Mouse (Mus musculus) olfactory bulb, adult 2 months (tissue): ENCODE results near the gene Slc7a15. TPM values are rescaled to one million over a fixed set of nuclear protein-coding genes. Genes with fewer than 3 reads are reported as not detected.

Experiments used
- H3K27ac ChIP-seq: fragments of 200-500 bp; 2 replicates; pipeline ENCODE4 v1.5.1; 2012; ENCODE audit warnings: low read depth, low read length; ENCODE audit not compliant: insufficient read depth
- H3K4me1 ChIP-seq: fragments of 200-500 bp; 2 replicates; pipeline ENCODE4 v1.6.1; 2012; ENCODE audit warnings: low read length; ENCODE audit not compliant: control insufficient read depth, insufficient read depth
- H3K4me3 ChIP-seq: fragments of 200-500 bp; 2 replicates; pipeline ENCODE4 v1.5.1; 2012; ENCODE audit warnings: mild to moderate bottlenecking, low read depth, low read length, moderate library complexity; ENCODE audit not compliant: insufficient read depth
- CTCF ChIP-seq: fragments of 200-500 bp; IDR thresholded peaks from 2 replicates; pipeline ENCODE4 v1.5.1; 2012; ENCODE audit warnings: low read depth, mild to moderate bottlenecking, low read length, moderate library complexity; ENCODE audit not compliant: insufficient read depth
- POLR2A ChIP-seq: fragments of 200-500 bp; IDR thresholded peaks from 2 replicates; pipeline ENCODE4 v1.6.1; 2012; ENCODE audit warnings: mild to moderate bottlenecking, low read depth, low read length, moderate library complexity; ENCODE audit not compliant: insufficient read depth
- WGBS: fragments of 180-500 bp; shearing (Covaris S2); methylation state at CpG from one replicate; pipeline ENCODE4 v1.1.7; 2018; 5-methylcytosine and 5-hydroxymethylcytosine counted together
- polyA plus RNA-seq: library from polyadenylated mRNA; stranded (reverse); fragments of >200 nt; gene quantifications from 2 replicates; pipeline ENCODE4 v1.2.4, GENCODE M21; 2012; ENCODE audit warnings: low replicate concordance; ENCODE audit not compliant: missing spikeins, insufficient read depth, insufficient read length

Gene Slc7a15
- polyA plus RNA-seq, 1 experiment: not detected

- 89% methylated on average over 7 of the region's 7 CpGs for WGBS
- no peaks in the 10 kb centered on the region for H3K4me1 ChIP-seq
- TF ChIP-seq CTCF: no peak
- no peak for TF ChIP-seq POLR2A
- H3K4me3 ChIP-seq: no peak overlapping the region
- no peak overlapping the region for H3K27ac ChIP-seq
These were observed 63.3 kb downstream of the Slc7a15 start for GRCm38 (mm10) chr12:8535596-8535995.

GRCm38 (mm10) chr12:8534915-8535314, 64.0 kb downstream of the Slc7a15 start:
- WGBS: 82% methylated on average over 1 of the region's 1 CpGs
- H3K4me3 ChIP-seq: no peak overlapping the region
- TF ChIP-seq POLR2A: no peak
- TF ChIP-seq CTCF: no peak
- no peaks in the 10 kb centered on the region for H3K4me1 ChIP-seq
- H3K27ac ChIP-seq: no peak overlapping the region

GRCm38 (mm10) chr12:8527770-8528169, 71.1 kb downstream of the Slc7a15 start:
- no peaks in the 10 kb centered on the region for H3K4me1 ChIP-seq
- no peak for TF ChIP-seq CTCF
- TF ChIP-seq POLR2A: no peak
- H3K27ac ChIP-seq: no peak overlapping the region
- whole genome bisulfite sequencing: 84% methylated on average over 5 of the region's 5 CpGs
- H3K4me3 ChIP-seq: no peak overlapping the region

- Histone ChIP-seq H3K27ac (no peak overlapping the region), H3K4me3 (no peak overlapping the region), H3K4me1 (no peaks in the 10 kb centered on the region)
- no peak for TF ChIP-seq CTCF
- TF ChIP-seq POLR2A: no peak
- 80% methylated on average over 1 of the region's 1 CpGs for WGBS
These were observed 71.7 kb downstream of the Slc7a15 start for GRCm38 (mm10) chr12:8527175-8527574.

GRCm38 (mm10) chr12:8524062-8524461, 74.8 kb downstream of the Slc7a15 start:
- H3K4me1 ChIP-seq: peaks cover 3% of the 10 kb centered on the region
- no peak for TF ChIP-seq POLR2A
- no peak for TF ChIP-seq CTCF
- no peak overlapping the region for H3K27ac ChIP-seq
- WGBS: 67% methylated on average over 5 of the region's 5 CpGs
- H3K4me3 ChIP-seq: no peak overlapping the region

- Histone ChIP-seq H3K4me1 (peaks cover 3% of the 10 kb centered on the region), H3K27ac (no peak overlapping the region), H3K4me3 (no peak overlapping the region)
- WGBS: 56% methylated on average over 2 of the region's 2 CpGs
- TF ChIP-seq CTCF: no peak
- no peak for TF ChIP-seq POLR2A
These were observed 76.2 kb downstream of the Slc7a15 start for GRCm38 (mm10) chr12:8522711-8523110.

GRCm38 (mm10) chr12:8521375-8522047, 77.4 kb downstream of the Slc7a15 start:
- Histone ChIP-seq H3K4me1 (peaks cover 3% of the 10 kb centered on the region), H3K27ac (no peak overlapping the region), H3K4me3 (no peak overlapping the region)
- TF ChIP-seq POLR2A (no peak), CTCF (no peak)
- WGBS: 67% methylated on average over 12 of the region's 12 CpGs

GRCm38 (mm10) chr12:8519431-8520160, 79.3 kb downstream of the Slc7a15 start:
- no peak overlapping the region for H3K27ac ChIP-seq
- peaks cover 3% of the 10 kb centered on the region for H3K4me1 ChIP-seq
- no peak overlapping the region for H3K4me3 ChIP-seq
- no peak for TF ChIP-seq POLR2A
- TF ChIP-seq CTCF: no peak
- WGBS: 79% methylated on average over 12 of the region's 12 CpGs
